Mouse (Mus musculus) ovary, postnatal 14 days (tissue): ENCODE measurements around the gene Itgb6.

Experiments used
- DNase-seq: peaks from one replicate; pipeline ENCODE4 v3.0.0; 2022; ENCODE audit warnings: low spot score

Gene Itgb6

DNA sequence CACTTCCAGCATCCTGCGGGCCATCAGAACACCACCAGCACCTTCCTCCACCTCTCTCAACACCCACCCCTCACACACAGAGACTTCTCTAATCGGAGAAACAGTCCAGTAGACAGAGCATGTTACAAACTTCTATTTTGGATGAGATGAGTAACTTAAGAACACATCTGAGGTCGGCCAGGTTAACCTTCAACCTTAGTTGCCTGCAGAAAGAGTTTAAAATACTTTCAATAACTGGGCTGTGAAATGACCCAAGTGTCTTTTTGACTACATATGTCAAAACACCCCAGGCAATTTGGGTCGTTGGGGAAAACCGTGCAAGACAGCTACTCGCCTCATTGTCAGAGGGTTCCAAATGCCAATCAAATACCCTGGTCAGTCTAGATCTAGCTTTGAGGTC, 10.0 kb downstream of the Itgb6 start:
- no peak for DNase-seq

DNA sequence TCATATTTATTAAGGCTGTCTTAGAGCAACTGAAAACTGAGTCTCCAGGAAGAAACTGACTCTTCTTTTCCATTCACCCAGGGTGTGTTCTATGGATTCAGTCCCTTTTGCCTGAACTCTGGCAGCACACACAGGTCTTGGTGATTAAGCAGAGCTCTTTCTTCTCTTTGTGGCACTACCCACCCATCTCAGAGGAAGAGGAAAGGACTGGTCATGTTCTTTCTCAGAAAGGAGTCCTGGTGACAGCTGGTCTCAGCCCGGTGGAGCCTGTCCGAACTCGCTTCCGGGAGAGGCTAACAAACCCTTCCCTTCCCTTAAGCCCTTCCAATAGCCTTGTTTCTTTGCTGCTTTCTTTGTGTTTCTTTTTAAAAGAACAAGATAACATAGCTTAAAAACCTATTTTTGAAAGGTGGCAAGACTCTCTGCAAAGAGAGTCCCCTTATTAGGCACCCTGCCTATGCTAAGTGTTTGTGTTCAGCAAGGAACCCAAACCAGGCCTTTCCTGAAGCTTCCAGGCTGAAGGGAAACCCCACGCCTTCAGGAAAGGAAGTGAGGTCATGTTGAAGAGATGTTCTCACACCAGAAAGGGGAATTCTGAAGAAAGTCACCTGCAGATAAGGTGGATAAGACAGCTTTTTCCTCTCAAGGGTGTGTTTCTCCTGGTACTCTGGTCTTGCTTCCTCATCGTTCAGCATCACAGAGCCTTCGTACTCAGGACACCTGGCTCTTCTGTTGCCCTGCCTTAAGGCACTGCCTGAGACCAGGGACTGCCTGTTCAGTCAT, 11.2 kb downstream of the Itgb6 start:
- DNase-seq: no peak

DNA sequence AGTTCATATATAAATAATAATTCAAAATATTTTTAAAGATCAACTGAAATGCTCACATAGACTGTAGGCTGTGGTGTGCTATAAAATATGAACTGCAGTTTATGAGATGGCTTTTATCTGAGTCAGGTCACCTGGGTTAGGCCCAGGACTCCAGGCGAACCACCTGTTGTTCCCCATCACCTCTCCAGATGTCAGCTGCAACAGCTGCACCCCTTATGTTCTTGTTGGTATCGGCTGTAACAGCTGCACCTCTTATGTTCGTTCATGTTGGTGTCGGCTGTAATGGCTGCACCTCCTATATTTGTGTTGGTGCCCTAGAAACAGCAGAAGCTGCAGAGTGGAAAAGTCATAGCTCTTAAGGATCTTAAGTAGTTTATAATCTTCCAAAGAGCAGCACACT, 12.1 kb downstream of the Itgb6 start:
- DNase-seq: no peak

DNA sequence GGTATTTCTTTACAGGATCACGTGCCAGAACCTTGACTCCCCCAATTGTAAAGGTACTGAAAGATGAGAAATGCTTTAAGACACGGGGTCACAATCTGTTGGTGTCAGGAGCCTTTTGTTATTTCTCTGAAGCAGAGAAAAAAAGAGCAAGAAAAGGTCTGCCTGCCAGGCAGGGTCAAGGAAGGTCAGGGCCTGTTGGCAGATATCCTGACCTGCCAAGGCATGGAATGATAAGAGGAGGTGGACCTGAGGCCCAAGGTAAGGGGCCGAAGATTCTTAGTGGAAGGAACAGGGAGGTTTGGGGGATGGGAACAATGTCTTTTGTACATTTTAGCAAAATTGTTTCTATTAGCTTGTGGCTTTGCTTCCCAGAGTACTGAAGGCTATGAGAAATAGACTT, 13.8 kb downstream of the Itgb6 start:
- DNase-seq: no peak

DNA sequence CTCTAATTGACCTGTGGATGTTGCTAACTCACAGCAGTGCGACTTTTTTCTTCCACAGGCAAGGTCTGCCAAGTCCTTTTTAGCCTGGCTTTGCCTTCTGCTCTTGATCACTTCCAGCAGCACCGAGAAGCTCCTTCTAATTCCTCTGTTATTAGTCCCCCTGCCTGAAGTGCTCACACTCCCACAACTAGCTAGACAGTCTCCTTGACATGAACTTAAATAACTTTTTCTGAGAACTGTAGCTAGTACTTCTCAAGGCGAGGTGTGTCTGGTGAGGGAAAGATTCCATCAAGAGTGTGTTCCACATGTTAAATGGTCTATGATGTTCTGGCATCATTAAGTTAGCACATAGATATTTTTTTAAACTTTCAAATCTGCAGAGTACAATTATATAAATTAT, 15.6 kb downstream of the Itgb6 start:
- DNase-seq: no peak

DNA sequence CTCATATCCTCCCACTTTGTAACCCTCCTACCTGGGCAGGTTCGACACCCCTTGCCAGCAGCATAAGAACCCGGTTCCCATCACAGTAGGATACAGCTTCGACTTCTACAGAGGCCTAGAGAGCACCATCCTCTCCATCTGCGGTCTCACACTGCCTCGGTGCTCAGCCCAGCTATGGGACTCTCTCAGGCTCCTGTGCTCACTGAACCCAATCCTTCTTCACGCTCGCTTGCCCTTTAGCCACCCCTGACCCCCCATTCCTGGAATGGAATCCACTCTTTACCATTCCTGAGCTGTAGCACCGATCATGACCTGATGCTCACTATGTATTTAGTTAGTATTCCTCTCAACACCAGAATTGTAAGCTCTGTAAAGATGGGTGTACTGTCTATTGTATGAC, 17.0 kb downstream of the Itgb6 start:
- no peak for DNase-seq

DNA sequence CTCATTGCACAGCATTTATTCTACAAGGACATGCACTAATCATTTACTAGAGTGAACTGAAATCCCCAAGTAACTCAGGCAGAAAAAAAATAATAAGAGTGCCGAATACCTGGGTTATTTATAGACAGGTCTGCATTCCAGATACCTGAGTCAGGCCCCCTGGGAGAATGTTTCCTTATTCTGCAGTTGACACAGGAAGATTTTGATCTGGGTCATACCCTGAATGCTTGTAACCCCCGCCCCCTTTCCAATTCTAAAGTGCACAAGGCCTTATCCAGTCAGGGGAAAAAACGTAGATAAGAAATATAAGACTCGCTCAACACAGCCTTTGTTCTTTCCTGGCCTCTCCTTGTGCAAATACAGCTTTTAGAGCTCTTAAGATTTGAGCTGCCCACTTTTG, 19.1 kb downstream of the Itgb6 start:
- DNase-seq: no peak

DNA sequence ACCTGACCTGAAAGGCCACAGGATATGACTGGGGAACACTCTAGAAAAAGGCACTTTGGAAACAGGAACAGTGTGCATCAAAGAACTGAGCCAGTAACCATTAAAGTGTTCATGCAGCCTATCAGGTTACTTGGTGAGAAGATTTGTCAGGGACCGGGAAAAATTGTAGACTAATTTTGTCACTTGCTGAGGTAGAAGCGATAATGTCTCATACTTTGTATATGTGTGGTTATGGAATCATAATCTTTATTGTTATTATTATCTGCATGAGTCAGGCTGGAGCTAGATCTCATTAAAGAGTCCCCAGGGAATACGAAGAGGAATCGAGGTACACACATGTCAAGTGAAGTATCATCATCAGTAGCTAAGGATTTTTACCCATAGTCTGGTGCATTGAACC, 21.5 kb downstream of the Itgb6 start:
- DNase-seq: no peak

DNA sequence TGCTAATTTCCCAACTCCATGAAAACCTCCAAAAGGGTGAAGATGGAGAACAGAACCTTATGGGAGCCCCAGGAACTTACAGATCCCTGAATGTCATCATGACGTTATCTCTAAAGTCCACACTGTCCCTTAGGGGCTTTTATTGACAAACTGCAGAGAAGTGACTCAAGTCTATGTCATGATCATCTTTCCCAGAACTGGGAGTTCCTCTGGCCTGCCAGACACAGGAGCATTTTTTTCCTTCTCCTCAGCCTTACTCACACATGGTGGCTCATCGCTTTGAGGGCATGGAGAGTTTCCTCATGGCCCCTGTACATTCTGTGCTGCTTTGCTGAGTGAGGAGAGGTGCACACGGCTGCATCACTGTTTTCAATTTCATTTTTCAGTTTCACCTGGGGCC, 22.4 kb downstream of the Itgb6 start:
- no peak for DNase-seq

DNA sequence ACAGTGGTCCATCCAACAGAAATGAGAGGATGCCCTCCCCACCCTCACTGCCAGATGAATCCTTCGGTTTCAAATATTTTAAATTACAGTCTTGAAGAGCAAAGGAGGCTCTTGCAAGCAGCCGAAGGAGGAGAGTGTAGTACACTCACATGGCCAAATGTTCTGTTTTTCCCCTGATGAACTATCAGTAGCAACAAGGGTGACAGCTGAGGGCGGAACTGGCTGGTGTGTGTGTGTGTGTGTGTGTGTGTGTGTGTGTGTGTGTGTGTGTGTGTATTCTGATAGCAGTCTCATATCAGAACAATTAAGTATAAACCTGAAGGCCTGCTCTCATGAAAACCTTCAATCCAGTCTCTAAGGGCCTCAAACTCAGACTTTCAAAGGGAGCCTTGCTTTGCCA, 22.9 kb downstream of the Itgb6 start:
- DNase-seq: no peak

DNA sequence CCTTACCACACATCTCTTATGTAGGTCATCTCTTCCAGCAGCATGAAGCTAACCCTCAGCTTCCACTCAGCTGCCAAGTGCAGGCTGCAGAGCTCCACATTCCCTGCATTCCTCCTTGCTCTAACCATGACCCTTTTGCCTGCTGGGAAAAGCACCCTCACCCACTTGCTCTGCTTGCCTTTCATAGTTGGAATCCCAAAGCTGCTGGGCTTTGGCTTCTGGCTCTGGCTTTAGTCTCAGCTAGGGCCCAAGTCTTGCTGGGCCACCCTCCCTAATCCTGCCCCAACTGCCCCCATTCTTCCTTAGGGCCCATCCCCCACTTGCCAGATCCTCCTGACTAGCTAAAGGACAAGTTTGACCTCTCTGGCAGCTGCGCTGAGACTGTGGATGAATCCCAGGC, 24.3 kb downstream of the Itgb6 start:
- no peak for DNase-seq

DNA sequence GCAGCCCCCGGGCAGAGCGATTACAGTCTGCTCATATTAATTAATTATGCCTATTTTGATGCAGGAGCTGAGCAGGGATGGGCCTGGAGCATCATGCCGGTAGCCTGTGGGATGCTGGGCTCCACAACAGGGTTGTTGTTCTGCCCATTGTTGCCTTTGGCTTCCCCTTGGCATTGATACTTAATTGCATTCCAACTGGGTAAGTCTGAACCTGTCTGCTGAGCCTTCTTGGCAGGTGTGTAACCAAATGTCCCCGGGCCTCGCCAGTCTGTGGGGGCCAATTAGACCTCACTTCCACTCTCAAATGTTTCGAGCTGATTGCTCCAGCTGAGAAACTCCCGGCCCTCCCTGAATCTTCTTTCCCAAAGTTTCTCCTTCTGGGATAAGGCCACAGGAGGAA, 24.9 kb downstream of the Itgb6 start:
- DNase-seq: no peak

DNA sequence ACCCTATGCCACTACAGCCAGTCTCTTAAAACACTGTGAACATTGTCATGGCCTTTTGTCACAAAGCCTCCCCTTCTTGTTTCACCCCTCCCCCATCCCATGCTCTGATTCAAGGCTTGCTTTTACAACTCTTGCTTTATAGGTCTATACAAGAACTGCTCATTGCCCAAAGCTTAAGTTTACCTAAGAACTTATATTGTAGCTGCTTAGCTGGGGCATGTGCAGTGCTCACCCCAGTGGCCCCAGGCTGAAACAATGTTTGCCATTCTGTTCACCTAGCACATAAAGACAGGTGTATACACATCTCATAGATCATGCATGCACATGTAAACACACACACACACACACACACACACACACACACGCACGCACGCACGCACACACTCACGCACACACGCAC, 25.9 kb downstream of the Itgb6 start:
- DNase-seq: no peak

DNA sequence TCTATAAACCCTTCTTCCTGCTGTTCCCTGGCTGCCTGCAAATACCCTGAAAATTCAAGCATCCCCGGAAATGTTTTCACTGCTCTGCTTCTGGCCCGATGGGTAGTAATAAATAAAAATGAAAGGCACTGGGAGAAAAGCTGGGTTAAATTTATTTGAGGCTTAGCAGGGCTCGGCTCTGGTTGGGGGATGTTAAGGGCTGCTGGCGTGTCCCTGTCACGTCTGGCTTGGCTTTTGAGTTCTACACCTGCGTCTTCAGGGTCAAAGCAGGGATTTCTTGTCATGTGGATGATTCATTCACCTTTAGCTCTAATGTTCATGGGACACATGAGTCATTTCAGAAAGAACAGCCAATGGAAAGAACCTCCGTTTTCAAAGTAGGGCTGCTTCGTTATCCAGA, 26.7 kb downstream of the Itgb6 start:
- DNase-seq: no peak

DNA sequence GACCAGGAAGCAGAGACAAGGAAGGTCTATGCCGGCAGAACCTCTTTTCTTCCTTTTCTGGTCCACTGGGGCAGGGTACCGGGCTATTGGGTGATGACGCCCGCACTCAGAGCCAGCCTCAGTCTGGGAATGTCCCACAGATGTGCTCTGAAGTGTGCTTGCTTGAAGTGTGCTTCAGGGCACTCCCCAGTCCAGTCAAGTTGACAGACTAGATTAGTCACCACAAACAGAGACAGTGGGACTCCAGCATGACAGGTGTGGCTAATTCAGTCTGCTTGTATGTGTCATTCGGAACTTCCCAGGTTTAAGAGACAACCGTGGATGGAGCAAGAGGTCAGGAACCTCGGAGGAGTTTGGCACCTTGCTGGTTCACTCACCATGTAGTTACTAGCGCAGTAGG, 27.9 kb downstream of the Itgb6 start:
- DNase-seq: no peak

DNA sequence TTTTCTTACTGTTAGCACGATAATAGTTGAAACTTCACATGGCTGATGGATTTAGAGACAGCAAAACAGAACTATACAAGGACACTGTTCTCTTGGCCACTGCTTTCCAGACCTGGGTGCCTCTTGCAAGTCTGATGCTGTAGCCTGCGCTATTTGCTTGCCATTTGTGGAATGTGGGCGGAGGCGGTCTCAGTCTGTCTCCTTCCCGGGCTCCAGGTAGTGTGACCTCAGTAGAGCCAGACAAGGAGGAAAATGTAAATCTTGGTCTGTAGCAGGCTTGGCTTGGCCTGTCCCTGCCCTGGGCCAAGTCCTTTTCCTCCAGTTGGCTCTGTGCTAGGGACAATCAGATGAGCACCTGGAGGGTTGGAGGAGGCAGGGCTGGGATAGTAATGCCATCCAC, 30.2 kb downstream of the Itgb6 start:
- no peak for DNase-seq

DNA sequence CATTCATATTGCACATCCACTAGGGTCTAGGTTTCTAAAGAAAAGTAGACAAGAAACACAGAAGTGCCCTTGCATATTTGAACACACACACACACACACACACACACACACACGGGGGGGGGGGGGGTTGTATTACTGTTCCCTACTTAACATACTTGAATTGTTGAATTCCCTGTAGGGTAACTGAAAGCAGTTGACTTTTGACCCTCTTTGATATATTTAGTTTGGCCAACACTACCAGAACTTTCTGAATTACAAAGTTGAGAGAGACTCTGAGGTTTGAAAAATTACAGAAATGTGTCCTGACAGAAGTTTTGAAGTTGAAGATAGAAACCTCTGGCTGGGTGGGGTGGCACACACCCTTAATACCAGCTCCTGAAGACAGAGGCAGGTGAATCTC, 32.2 kb downstream of the Itgb6 start:
- no peak for DNase-seq

DNA sequence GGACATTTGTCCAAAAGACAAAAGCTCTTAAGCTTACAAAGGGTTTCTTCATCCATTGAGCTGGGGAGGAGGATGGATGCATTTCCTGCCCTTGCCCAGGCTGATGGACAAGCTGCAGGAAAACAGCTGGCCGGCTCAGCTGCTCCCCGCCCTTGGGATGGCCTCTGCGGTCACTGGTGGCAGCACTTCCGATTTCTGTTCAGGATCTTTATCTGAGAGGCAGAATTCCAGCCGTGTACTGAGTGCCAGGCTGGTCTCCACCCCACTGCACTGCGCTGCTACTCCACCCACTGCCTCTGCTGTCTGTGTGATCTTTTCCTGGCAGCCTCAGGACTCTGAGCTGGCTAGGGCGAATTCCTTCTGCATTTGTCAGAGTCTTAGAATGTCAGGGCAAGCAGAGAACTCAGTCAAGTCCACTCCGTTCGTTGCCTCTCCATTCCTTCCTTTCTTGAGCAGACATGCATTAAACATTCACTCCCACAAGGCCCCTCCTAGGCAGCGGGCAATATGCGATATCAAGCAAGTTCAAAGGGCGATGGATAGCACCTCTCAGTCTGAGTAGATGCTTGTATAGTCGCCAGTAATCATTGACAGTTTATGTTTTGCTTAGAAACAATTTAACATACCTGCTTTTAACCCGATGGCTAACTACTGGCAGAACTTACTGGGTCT, 33.4 kb downstream of the Itgb6 start:
- DNase-seq: no peak

DNA sequence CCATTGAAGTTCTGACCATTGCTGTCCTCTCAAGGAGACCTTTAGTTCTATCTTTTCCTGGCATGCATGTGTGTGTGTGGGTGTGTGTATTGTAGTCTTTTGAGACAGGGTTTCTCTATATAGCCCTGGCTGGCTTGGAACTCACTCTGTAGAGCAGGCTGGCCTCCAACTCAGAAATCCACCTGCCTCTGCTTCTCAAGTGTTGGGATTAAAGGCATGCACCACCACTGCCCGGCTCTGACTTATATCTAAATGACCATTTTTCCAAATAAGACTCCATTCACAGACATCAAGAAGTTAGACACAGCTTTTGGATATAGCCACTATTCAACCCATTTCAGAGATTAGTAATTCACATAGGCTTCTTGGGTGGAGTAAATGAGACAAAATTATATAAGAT, 34.3 kb downstream of the Itgb6 start:
- DNase-seq: no peak

DNA sequence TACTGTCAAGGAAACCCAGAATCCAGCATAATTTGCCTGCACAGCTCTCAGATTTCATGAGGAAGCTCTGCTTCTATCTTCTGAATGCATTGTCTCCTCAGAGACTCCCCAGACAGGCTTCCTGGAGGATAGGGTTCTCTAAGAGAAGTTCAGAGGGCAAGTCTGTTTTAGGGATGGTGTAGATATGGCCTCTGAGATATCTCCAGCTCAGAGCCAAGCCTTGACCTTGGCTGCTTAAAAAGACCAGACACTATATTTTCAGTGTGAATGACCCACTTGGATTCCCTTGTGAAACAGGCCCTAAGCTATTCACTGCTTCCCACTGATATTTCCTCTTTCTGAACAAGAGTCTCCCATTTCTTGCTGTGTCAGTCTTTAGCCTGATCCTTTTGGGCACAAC, 36.5 kb downstream of the Itgb6 start:
- DNase-seq: no peak

DNA sequence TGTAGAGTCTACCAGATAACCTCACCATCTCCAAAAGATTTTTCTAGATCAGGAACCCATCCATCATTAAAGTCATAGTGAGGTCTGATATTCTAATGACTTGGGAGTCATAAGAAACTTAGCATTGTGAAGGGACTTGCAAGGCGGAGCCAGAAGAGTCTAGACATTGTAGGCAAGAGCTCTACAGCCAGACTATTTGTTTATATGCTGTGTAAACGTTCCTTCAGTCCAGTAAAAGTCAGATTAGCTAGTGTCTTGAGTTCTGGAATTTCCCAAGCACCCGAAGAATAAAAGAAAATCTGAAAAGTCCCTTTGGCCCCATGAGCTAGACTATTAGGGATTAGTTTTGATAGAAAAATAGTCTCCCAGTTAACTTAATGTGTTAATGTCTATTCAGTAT, 38.3 kb downstream of the Itgb6 start:
- no peak for DNase-seq

DNA sequence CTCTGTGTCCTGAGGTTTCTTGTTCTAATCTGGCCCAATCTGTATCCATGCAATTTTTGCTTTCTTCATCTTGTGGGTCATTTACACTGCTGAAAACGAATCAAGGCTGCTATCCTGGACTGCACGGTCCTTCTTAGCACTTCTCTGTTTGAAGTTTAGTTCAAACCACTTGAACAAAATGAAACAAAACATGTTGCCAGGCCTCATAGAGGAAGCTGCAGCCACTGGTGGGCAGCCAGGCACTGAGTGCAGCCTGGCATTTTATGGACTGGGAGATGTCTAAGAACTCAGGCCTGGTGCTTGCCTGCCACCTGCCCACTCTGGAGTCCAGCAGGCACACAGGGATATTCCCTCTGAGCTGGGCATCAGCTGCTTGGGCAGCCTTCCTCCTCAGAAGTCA, 39.9 kb downstream of the Itgb6 start:
- DNase-seq: no peak

DNA sequence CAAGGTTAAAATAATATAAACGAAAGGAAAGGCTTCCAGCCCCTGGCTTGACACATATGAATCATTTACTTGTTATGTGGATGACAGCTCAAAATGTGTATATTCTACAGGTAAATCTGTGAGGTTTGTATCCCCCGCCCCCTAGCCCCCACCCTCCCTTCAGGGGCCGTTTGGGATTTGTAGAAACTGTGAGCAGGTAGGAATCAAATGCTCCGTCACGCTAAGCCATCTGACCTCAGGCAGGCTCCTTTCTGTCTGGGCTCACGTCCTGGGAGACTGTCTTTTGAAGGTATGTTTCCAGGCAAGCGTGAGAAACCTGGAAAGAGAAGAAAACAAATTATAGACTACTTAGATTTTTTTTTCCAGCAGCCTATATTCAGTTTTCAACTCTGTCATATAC, 48.0 kb downstream of the Itgb6 start:
- no peak for DNase-seq
